Mouse (Mus musculus) thymus, postnatal 36 days (tissue): ENCODE data around the gene Acbd3.

Source experiments
- DNase-seq, 2 experiments: peaks; one replicate each; pipeline ENCODE4 v3.0.0; 2022; ENCODE audit warnings: mixed read lengths in 2 of 2

Gene Acbd3

DNA sequence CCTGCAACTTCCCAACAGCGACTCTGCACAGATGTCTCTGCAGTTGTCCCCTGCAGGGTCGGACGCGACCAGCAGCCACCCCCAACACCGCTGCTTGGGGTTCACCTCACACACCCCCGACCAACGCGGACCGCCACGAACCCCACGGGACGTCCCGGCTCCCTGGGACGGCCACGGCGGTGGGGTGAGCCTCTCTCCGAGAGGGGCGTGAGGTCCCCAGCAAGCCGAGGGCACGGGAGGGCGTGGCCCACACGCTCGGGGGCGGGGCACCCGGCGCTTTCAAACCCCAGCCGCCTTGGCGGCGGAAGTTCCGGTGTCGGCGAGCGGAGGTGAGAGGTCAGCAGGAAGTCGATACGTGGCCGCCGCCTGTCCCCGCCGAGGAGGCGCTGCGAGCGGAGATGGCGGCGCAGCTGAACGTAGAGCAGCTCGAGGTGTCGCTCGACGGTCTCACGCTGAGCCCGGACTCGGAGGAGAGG, at the start of gene Acbd3:
TSS of gene Acbd3 (plus strand) at position 340 of the 476 bp plus-strand sequence.
- DNase-seq: peak; percentile 95 to 97

DNA sequence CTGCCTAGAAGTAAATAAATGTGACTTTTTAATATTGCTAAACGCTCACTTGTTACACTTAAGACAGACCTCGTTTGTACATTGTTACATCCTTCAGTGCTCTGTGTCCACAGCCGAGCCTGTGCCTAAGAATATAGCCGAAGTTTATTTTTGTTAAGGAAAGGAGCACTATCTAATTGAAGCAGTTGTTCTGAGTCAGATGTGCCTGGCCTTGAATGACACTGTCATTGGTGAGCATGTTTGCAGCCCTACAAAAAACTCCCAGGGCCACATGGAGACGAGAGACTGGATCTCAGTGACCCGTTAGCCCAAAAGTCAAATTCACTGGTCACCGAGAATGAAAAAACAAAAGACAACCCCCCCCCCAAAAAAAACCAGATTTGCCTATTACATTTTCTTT, 34.6 kb upstream of the Acbd3 start:
- no peak for DNase-seq

DNA sequence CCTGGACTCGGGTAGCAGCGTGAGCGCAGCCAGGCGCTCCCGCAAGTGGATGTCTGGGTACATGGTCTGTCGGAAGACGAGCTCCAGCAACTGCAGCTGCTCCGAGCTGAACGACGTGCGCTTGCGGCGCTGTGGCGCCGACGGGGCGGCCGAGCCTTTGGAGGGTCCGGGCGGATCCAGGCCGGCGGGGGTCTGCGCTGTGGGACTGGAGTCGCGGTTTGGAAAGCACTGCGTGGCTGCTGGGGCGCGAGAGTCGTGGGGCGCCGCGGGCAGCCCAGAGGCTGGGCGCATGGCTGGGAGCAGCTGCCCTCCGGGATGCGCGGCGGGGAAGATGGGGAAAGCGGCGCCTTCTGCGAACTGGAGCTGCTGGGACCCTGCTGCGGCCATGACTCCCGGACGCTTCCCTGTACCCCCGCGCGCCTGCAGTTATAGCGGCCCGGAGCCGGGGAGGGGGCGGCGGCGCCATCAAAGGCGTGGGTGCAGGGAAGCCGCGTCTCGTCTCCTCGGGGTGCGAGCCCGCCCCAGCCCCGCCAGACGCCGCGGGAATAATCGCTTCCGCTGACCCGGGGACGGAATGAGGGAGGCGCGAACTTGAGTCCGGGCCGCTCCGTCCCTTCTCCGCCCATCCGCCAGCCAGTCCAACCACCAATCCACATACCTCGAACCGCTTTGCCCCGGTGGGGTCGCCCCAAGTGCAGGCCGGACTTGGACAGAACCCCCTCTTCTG, 29.1 kb upstream of the Acbd3 start, which contains the start of gene Mixl1:
TSS of gene Mixl1 (minus strand) at position 409 of the 727 bp plus-strand sequence.
- peak; percentile 35 to 55 for DNase-seq

DNA sequence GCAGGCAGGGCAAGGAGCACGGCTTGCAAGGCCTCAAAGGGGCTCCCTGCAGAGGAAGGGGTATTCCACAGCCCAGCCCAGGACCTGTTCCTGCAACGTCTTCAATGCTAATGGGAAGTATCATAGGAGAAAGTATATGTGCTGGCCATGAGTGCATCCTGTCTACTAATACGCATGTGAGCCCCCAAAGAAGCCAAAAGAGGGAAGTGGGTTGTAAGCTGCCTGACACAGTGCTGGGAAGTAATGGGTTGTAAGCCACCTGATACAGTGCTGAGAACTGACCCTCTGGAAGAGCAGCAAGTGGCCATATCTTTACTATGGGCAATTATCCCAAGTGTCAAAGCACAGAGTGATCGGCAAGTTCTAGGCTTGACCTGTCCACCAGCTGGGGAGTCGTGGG, 27.8 kb upstream of the Acbd3 start:
- DNase-seq: no peak

DNA sequence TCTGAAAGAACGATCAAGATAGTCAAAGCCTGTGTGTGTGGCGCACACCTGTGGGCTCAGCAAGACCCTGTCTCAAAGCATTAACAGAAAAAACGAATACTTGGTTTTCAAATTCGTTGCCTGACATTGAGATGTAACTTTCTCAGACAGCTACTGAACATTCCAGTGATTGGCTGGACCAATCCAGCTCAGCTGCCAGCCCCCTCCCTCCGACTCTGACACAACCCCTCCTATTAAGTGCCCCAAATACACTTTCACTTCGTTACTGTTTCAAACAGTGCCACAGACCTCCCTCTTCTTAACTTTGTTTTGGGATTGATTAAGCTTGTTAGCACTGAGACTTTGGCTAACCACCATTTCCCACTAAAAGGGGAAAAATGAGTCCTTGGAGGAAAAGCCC, 22.4 kb upstream of the Acbd3 start:
- peak; percentile 29 to 37 for DNase-seq

DNA sequence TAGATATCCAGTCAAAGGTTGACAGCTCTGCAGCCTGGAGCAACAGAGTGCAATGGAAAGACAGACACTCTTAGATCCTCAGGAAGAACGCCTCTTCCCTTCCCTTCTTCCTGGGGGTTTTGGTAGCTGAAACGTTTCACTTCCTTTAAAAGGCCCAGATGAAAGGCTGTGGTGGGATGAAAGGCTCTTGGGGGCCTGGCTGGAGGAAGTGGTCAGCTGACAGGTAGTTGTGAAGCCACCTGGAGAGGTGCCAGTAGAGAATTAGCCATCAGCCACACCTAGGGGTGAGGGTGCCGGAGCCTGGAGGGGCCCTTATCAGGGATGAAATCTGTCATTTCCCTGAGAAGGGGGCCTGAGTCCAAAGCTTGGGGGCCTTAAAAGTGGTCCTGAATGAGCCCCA, 18.5 kb upstream of the Acbd3 start:
- DNase-seq: no peak

DNA sequence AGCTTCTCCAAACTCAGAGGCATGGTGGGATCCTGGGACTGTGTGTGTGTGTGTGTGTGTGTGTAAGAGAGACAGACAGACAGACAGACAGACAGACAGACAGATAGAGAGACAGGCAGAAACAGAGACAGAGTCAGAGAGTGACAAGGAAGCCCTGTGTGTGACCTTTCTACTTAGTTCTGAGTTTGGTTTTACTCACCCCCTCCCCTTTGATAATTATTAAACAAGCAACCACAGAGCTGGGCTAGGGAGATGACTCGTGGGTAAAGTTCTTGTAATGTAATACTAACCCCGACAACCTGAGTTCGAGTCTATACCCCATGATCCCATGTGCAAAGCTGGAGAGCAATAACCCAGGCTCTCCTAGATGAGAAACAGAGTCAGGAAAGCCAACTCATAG, 18.0 kb upstream of the Acbd3 start:
- DNase-seq: no peak

DNA sequence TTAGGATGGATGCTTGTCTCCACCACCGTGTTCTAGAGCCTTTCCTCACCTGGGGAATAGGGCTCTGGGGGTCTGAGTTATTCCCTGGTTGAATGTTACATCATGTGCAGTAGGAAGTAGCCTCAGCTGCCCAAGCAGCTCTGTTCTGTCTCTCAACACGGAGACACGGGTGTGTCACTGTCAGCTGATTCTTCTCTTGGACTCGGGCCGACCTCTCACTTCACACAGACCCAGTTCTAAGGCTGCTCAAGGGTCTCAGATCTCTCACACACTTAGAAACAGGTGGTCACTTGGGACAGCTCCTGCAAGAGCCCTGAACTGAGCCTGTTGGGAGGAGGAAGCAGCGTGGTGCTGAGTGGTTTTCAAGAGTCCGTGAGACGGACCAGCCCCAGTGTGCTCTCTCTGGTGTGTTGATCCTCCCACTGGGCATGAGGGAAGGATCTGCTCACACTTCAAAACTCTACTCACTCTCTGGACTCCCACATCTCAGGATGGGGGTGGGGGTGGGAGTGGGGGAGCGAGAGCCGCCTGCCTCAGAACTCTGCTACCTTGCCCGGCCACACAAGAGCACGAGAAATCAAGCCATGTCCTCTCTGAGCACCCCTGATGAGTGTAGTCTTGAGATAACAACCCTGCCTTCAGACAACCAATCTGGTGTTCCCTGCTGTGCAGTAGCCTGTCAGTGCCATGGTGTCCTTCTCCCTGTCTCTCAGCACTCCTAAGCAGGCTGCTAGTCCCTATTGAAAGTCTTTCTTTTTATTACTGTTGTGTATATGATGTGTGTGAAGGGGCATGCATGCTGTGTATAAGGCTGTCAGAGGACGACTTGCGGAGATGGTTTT, 16.7 kb upstream of the Acbd3 start:
- no peak for DNase-seq

DNA sequence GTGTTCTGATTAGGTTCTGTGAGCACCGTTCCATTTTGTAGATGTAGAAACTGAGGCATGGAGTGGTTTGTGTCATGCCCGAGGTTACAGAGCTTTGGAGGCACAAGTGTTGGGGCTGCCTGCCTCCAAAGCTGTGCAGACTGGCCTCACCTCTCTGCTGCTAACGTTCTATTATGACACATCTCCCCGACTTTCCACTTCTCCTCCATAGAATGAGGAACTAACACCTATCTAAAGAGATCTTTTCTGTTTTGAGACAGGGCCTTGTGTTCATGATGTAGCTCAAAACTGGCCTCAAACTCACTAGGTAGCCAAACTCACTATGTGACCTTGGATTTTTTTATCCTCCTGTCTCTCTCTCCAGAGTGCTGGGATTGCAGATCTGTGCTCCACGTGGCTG, 7.1 kb upstream of the Acbd3 start:
- no peak for DNase-seq

DNA sequence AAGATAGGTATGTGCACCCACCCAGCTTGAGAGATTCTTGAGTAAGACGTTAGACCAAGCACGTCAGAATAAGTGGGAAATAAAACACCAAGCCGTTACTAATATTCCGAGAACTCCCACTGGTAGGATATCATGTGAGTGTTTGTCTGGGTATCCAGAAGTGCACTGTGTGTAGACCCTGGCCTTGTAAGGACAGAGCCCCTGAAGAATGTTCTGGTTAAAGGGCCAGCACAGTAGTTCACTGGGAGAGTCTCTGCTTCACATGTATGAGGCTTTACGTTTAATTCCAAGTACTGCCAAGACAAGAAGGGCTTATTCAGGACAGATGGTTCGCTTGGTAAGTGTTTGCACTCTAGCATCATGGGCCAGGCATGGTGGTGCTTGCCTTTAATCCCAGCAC, 6.4 kb upstream of the Acbd3 start:
- DNase-seq: no peak

DNA sequence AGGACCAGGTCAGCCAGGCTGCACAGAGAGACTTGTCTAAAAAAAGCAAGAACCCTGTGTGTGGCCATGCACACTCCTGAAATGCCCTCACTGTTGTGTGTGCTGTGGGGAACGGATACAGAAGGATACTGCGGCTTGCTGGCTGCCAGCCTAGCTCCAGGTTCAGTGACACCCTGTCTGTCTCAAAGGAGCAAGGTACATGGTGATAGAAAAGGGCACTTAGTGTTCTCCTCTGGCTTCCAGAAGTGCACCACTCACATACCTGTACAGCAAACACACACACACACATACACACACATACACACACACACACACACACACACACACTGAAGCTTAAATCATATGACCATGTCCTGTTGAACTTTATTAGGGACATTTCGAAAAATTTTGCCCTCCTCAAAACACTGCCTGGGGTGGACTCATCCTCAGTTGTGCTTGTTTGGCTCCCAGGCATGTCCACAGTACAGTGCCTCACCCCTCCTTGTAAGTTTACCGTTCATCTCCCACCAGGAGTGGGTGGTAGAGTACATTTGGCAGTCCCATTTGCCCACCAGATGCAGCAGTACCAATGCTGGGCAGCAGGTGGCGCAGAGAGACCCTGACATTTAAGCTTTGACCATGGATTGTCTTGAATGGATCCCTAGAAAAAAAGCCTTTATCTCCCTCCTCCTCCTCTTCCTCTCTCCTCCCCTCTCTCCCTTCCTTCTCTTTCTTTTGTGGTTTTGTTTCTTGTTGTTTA, 5.7 kb upstream of the Acbd3 start:
- peak; percentile 85 to 90 for DNase-seq

DNA sequence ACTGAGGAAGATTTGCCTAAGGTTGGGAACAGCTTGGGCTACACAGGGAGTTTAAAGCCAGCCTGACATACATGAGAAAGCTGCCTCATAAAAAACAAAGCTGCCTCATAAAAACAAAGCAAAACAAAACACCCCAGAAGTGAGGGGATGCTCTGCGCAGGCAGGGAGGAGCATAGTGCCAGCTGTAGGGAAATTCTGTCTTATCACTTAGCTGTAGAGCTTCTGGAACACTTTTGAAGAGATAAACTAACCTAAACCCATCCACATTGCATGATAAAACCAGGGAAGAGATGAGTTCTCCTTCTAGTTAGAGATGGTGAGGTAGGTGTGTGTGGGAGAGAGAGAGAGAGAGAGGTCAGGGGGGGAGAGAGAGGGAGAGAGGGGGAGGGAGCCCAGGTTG, 3.2 kb upstream of the Acbd3 start:
- DNase-seq: no peak

DNA sequence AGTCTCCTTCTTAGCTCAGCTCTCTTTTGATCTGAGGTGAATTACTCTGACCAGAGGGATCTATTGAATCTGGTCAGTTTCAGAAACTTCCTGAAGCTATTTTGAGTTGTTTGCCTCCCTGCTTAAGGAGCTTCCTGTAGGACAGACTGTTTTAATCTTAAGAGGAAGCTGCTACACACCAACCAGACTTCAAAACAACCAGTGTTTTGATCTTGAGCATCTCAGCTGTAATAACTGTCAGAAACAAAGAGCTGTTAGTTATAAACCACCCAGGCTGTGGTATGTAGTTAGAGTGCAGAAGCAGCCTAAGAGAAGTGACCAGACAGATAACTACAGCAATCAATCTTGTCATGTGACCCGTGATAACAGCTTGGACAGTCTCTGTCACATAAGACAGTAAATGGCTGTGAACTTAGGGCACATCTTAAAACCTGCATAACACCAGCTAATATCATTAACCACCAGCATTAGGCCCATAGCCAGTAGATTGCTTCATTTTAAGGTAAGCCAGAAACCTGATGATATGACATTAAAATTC, 2.1 kb upstream of the Acbd3 start:
- DNase-seq: no peak

DNA sequence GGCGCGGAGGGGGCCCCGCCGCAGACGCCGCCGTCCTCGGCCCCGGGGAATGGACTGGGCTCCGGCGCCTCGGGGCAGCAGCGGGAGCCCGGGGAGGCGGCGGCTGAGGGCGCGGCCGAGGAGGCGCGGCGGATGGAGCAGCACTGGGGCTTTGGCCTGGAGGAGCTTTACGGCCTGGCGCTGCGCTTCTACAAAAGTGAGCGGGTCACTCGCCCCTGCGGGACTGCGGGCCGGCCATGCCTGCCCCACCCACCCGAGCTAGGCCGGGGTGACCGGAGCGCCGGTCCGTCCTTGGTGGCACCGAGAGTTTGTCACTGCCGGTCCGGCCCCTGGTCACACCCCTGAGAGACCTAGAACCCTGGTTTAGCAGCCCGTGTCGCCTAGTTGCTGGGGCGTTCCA, 340 bp downstream of the Acbd3 start:
- DNase-seq: no peak

DNA sequence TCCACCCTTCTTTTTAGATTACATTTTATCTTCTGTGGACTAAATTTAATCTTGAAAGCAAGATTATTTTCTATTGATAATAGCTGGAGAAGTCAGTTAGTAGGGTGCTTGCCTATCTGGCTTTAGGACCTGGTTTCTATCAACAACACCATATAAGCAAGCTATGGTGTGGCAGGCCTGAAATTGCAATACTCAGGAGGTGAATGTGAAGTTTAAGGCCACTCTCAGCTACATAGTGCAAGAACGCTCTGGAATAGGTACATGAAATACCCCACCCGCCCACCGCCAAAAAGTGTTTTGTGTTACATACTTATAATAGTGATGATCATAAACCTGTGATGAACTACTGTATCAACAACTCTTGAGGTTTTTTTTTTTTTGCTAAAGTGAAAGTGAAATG, 3.4 kb downstream of the Acbd3 start:
- no peak for DNase-seq

DNA sequence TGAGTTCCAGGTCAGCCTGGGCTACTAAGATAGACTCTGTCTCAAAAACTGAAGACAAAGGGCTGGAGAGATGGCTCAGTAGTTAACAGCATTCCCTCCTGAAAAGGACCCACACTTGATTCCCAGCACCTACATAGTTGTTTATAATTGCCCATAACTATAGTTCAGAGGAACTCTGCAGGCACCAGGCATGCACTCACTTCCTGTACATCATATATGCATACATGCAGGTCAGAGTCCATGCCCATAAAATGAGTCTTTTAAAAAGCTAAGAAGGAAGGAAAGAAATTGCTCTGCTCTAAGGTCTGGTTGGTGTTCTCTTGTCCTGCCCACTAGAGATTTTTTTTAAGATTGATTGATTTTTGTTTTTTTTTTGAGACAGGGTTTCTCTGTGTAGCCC, 22.0 kb downstream of the Acbd3 start:
- no peak for DNase-seq

DNA sequence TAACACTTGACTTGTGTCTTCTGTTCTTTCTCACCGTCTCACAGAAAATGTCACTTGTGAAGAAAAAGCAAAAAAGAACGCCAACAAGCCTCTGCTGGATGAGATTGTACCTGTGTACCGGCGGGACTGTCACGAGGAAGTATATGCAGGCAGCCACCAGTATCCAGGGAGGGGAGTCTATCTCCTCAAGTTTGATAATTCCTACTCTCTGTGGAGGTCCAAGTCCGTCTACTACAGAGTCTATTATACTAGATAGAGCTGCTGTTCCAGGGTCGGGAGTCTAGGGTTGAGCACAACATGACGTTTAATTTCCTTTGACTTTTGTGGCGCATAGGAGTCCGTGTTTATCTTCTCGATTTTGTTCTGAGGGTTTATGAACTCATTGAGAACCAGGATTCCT, 26.3 kb downstream of the Acbd3 start:
- no peak for DNase-seq

DNA sequence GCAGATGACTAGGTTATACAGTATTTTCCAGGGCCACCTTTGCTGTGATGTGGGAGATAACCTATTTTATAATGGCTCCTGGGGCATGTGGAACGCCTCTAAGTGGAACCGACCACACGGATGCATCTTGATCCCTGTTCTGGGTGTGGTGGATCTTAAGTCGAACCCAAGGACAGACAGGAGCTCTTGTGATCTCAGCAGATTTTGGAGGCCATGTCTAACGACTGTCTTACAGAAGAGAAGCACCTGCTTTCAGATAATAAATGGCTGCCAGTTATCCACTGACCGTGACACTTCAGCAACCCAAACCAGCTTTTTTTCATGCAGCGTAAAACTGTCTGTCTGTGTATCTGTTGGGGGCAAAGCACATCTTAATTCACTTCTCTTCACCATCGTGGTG, 28.5 kb downstream of the Acbd3 start:
- DNase-seq: no peak

DNA sequence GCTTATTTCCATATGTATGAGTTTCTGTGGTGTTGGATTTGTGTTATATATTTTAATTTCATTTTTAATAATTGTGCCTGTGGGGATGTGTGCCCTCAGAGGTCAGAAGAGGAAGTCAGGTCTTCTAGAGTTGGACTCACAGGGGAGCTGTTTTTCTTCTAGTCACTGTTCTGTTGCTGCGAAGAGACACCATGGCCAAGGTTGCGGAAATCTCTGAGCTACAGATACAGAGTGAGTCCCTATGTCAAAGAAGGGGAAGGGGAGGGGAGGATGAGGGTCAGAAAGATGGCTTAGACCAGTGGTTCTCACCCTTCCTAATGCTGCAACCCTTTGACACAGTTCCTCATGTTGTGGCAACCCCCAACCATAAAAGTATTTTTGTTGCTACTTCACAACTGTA, 30.9 kb downstream of the Acbd3 start:
- no peak for DNase-seq

DNA sequence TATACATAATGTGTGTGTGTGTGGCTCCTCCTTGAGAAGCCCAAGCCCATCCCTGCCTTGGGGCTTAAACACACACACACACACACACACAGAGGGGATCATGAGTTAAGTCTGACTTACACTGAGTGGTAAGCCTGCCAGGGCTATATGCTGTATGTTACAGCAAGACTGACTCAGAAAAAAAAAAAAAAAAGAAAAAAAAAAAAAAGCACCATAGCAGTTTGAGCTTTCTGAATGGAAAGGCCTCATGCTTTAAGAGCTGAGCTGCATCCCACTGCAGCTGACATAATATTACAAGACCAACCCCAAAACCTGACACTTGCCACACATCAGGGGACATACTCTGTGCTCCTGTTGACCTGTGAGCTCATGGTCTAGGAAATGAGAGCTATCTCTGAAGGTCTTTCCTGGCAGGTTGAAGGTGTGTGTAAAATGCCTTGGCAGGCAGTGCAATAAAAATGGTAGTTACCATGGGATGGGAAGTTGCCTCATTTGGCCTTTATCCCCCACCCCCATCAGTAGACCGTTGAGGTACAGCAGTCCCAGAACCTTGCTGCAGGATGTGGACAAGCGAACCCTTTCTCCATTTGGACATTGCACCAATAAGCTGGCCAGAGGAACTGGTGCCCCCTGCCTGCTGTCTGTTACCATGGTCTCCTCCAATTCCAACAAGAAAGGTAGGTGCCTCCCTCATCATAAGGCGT, 31.6 kb downstream of the Acbd3 start:
- no peak for DNase-seq

DNA sequence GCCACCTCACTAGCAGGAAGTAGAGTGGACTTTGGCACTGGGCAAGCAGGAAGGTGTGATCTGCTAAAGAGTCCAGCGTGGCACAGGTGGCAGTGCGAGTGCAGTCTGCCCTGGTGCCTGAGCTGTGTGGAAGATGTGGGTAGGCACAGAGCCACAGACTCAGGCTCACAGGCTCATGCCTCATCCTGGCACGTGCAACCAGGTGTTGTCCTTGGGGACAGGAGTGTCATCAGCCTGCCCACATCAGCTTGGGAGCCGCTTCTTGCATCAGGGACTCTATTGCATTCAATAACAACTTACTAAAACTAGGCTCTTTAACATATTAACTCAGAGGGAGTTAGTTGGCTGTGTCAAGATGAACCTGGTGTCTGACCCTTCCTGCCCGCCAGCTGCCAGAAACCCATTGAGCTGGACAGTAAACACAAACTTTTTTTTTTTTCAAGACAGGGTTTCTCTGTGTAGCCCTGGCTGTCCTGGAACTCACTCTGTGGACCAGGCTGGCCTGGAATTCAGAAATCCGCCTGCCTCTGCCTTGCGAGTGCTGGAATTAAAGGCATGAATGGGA, 32.2 kb downstream of the Acbd3 start:
- DNase-seq: no peak

DNA sequence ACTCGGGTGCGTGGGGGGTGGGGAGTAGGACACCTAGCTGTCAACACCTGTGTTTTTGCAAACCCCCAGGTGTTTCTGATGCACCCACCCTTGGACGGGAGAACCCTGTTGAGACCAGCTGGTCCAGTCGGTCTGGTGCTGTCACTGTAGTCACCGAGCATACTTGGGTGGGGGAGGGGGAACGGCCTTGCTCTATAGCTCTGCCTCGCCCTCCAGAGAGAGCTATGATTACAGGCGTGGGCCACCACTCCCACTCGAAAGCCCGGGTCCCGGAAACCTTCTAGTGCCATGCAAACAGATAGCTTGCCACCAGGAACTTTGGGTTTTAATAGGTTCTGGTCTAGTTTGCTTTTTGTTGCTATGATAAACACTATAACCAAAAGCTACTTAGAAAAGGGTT, 36.3 kb downstream of the Acbd3 start:
- no peak for DNase-seq
